Mouse (Mus musculus) ES-Bruce4 (cell line): ENCODE data around the gene Morn3.

ENCODE experiments used
- EP300 ChIP-seq: IDR thresholded peaks from 2 replicates; pipeline ENCODE4 v1.6.1; 2011; ENCODE audit warnings: low read depth, low read length; ENCODE audit not compliant: insufficient read depth
- POLR2A ChIP-seq: IDR thresholded peaks from one replicate; pipeline ENCODE4 v1.8.1; 2011; ENCODE audit warnings: low read length; ENCODE audit not compliant: insufficient read depth

GRCm38 (mm10) chr5:122997205-122998204, 49.3 kb downstream of the Morn3 start:
- no peak for TF ChIP-seq POLR2A
- TF ChIP-seq EP300, result no peak
